ENCODE assay signal across 10 mouse cellular contexts in genomic region chr12:112823221-112823620, GRCm38 (mm10). TPM values are rescaled to one million over a fixed set of nuclear protein-coding genes. Genes with fewer than 3 reads are reported as not detected.
A peak's percentile ranks its signal among the peaks of the same experiment; 100 is the strongest.
DNase-seq lines count a peak whose midpoint lies in the region; ATAC-seq and TF ChIP-seq lines count a peak whose summit lies in the region.
"Had no signal": no experiment of that assay in that cellular context is flagged by ENCODE, and none has a peak within 500 bp of the region (broad histone marks: within the 10 kb centered on the region; RNA-seq: fewer than 3 reads in every experiment).

No protein-coding gene starts in this region.

- 75% methylated on average over 4 of the region's 4 CpGs for WGBS in limb, embryonic 13.5 days
- WGBS in limb, embryonic 10.5 days, result 84% methylated on average over 4 of the region's 4 CpGs
- 83% methylated on average over 4 of the region's 4 CpGs for WGBS in embryonic facial prominence, embryonic 13.5 days
- WGBS in liver, postnatal 0 days (ENCODE audit: insufficient replicate concordance), result 41% methylated on average over 4 of the region's 4 CpGs
- WGBS in hindbrain, embryonic 10.5 days, result 87% methylated on average over 4 of the region's 4 CpGs

- no peak overlapping the region for H3K27ac ChIP-seq in limb, embryonic 13.5 days
- no peak overlapping the region for H3K27ac ChIP-seq in limb, embryonic 10.5 days
- peak overlapping the region; percentile 16; the same call in 1 of the 2 replicates for H3K27ac ChIP-seq in embryonic facial prominence, embryonic 13.5 days
- peak overlapping the region; percentile 44; the same call in 1 of the 2 replicates for H3K27ac ChIP-seq in liver, postnatal 0 days (ENCODE audit: low read depth)
- H3K27ac ChIP-seq in hindbrain, embryonic 10.5 days, result no peak overlapping the region
- H3K27ac ChIP-seq: neural tube, embryonic 13.5 days had no signal

- no peak overlapping the region for H3K4me2 ChIP-seq in limb, embryonic 13.5 days (replicated peaks)
- peak overlapping the region; percentile 14; the same call in 1 of the 2 replicates for H3K4me2 ChIP-seq in embryonic facial prominence, embryonic 13.5 days
- H3K4me2 ChIP-seq in liver, postnatal 0 days (ENCODE audit: low read depth, low read length), result peak overlapping the region; percentile 22; the same call in 1 of the 2 replicates
- H3K4me2 ChIP-seq: neural tube, embryonic 13.5 days had no signal

- H3K36me3 ChIP-seq in limb, embryonic 13.5 days, result peaks cover 79% of the 10 kb centered on the region
- H3K36me3 ChIP-seq in limb, embryonic 10.5 days, result peaks cover 97% of the 10 kb centered on the region
- peaks cover 81% of the 10 kb centered on the region for H3K36me3 ChIP-seq in embryonic facial prominence, embryonic 13.5 days
- H3K36me3 ChIP-seq in liver, postnatal 0 days (replicated peaks; ENCODE audit: insufficient read depth, low read length), result peaks cover 74% of the 10 kb centered on the region
- H3K36me3 ChIP-seq in hindbrain, embryonic 10.5 days, result peaks cover 96% of the 10 kb centered on the region

- no peak for DNase-seq in limb, embryonic 10.5 days (ENCODE audit: low spot score)
- DNase-seq in liver, postnatal 0 days, result no peak
- peak; percentile 74 for DNase-seq in thymus, postnatal 0 days (ENCODE audit: low spot score)
- no peak for DNase-seq in left cerebral cortex, adult 9 months (ENCODE audit: low spot score in 2 of 2)
- DNase-seq in hindbrain, embryonic 10.5 days (ENCODE audit: low spot score), result no peak
- DNase-seq: cerebellum, adult 9-11 months; left cerebral cortex, postnatal 4 days had no signal

- H3K9ac ChIP-seq in limb, embryonic 13.5 days, result 0 out of 2 replicates have a peak overlapping the region, but pooled peaks have one; percentile 43
- H3K9ac ChIP-seq in embryonic facial prominence, embryonic 13.5 days, result peak overlapping the region; percentile 55
- H3K9ac ChIP-seq in liver, postnatal 0 days (replicated peaks), result peak overlapping the region; percentile 46

- H3K9me3 ChIP-seq in limb, embryonic 13.5 days, result no peaks in the 10 kb centered on the region
- H3K9me3 ChIP-seq in limb, embryonic 10.5 days (replicated peaks), result no peaks in the 10 kb centered on the region
- H3K9me3 ChIP-seq in embryonic facial prominence, embryonic 13.5 days, result no peaks in the 10 kb centered on the region
- no peaks in the 10 kb centered on the region for H3K9me3 ChIP-seq in liver, postnatal 0 days (ENCODE audit: low read length)
- no peaks in the 10 kb centered on the region for H3K9me3 ChIP-seq in hindbrain, embryonic 10.5 days
- H3K9me3 ChIP-seq: neural tube, embryonic 13.5 days had no signal

- no peak for TF ChIP-seq EP300 in liver, postnatal 0 days (IDR thresholded peaks at IDR 0.05; ENCODE audit: low read depth)

- no peak for TF ChIP-seq CTCF in liver, postnatal 0 days (IDR thresholded peaks at IDR 0.05; ENCODE audit: low read depth)

- H3K27me3 ChIP-seq in limb, embryonic 13.5 days, result no peaks in the 10 kb centered on the region
- no peaks in the 10 kb centered on the region for H3K27me3 ChIP-seq in limb, embryonic 10.5 days (ENCODE audit: low read depth, poor library complexity, severe bottlenecking)
- H3K27me3 ChIP-seq in embryonic facial prominence, embryonic 13.5 days, result no peaks in the 10 kb centered on the region
- no peaks in the 10 kb centered on the region for H3K27me3 ChIP-seq in liver, postnatal 0 days (ENCODE audit: insufficient read depth, low read length)
- no peaks in the 10 kb centered on the region for H3K27me3 ChIP-seq in hindbrain, embryonic 10.5 days (ENCODE audit: insufficient read depth, poor library complexity, severe bottlenecking)
- H3K27me3 ChIP-seq: neural tube, embryonic 13.5 days had no signal

- no peak overlapping the region for H3K4me3 ChIP-seq in limb, embryonic 13.5 days
- H3K4me3 ChIP-seq in limb, embryonic 10.5 days, result no peak overlapping the region
- H3K4me3 ChIP-seq in embryonic facial prominence, embryonic 13.5 days, result no peak overlapping the region
- H3K4me3 ChIP-seq in liver, postnatal 0 days (ENCODE audit: low read depth, low read length), result no peak overlapping the region
- H3K4me3 ChIP-seq in hindbrain, embryonic 10.5 days, result no peak overlapping the region
- H3K4me3 ChIP-seq: neural tube, embryonic 13.5 days had no signal

- ATAC-seq in limb, embryonic 13.5 days (ENCODE audit: low FRiP score, low read depth), result no peak
- ATAC-seq in embryonic facial prominence, embryonic 13.5 days (ENCODE audit: insufficient number of reproducible peaks, insufficient read depth, low FRiP score, low TSS enrichment, low read depth), result no peak
- no peak for ATAC-seq in liver, postnatal 0 days

- peaks cover 46% of the 10 kb centered on the region for H3K4me1 ChIP-seq in limb, embryonic 13.5 days
- H3K4me1 ChIP-seq in limb, embryonic 10.5 days, result peaks cover 28% of the 10 kb centered on the region
- peaks cover 61% of the 10 kb centered on the region for H3K4me1 ChIP-seq in embryonic facial prominence, embryonic 13.5 days
- H3K4me1 ChIP-seq in liver, postnatal 0 days (ENCODE audit: insufficient read depth), result peaks cover 49% of the 10 kb centered on the region
- H3K4me1 ChIP-seq in hindbrain, embryonic 10.5 days (replicated peaks), result peaks cover 47% of the 10 kb centered on the region

RNA-seq across cellular contexts. Expression of gene Cdca4, which starts 6.0 kb away (rescaled TPM):
- 132 and 134 TPM in 2 replicates for polyA plus RNA-seq in limb, embryonic 13.5 days (2015; fragmentation: Nextera tagmentation; extraction: Ambion mirVana)
- polyA plus RNA-seq in limb, embryonic 10.5 days (2016; fragmentation: Nextera tagmentation; extraction: Ambion mirVana), result 204 and 206 TPM in 2 replicates
- 139 and 147 TPM in 2 replicates for polyA plus RNA-seq in embryonic facial prominence, embryonic 13.5 days (2015; fragmentation: Nextera tagmentation; extraction: Ambion mirVana)
- polyA plus RNA-seq in liver, postnatal 0 days (2015; fragmentation: Nextera tagmentation; extraction: Ambion mirVana), result 29.8 and 30.4 TPM in 2 replicates
- polyA plus RNA-seq in thymus, postnatal 0 days (2015; fragmentation: Nextera tagmentation; extraction: Ambion mirVana), result 147 and 151 TPM in 2 replicates
- 176 and 179 TPM in 2 replicates for polyA plus RNA-seq in hindbrain, embryonic 10.5 days (2016; fragmentation: Nextera tagmentation; extraction: Ambion mirVana)

RNA-seq across cellular contexts. Expression of gene Clba1, which starts 14.5 kb away (rescaled TPM):
- polyA plus RNA-seq in limb, embryonic 13.5 days (2015; fragmentation: Nextera tagmentation; extraction: Ambion mirVana), result 7.9 and 8.8 TPM in 2 replicates
- polyA plus RNA-seq in limb, embryonic 10.5 days (2016; fragmentation: Nextera tagmentation; extraction: Ambion mirVana), result 7.9 and 8.4 TPM in 2 replicates
- polyA plus RNA-seq in embryonic facial prominence, embryonic 13.5 days (2015; fragmentation: Nextera tagmentation; extraction: Ambion mirVana), result 8.3 and 9.8 TPM in 2 replicates
- 0.69 TPM in 2 replicates for polyA plus RNA-seq in liver, postnatal 0 days (2015; fragmentation: Nextera tagmentation; extraction: Ambion mirVana)
- polyA plus RNA-seq in thymus, postnatal 0 days (2015; fragmentation: Nextera tagmentation; extraction: Ambion mirVana), result 4.8 and 4.9 TPM in 2 replicates
- polyA plus RNA-seq in hindbrain, embryonic 10.5 days (2016; fragmentation: Nextera tagmentation; extraction: Ambion mirVana), result 15.5 and 17.2 TPM in 2 replicates

RNA-seq across cellular contexts. Expression of gene Ahnak2, which starts 20.8 kb away (rescaled TPM):
- 0.61 and 0.64 TPM in 2 replicates for polyA plus RNA-seq in limb, embryonic 13.5 days (2015; fragmentation: Nextera tagmentation; extraction: Ambion mirVana)
- 0.15 and 0.18 TPM in 2 replicates for polyA plus RNA-seq in limb, embryonic 10.5 days (2016; fragmentation: Nextera tagmentation; extraction: Ambion mirVana)
- 0.95 and 1.2 TPM in 2 replicates for polyA plus RNA-seq in embryonic facial prominence, embryonic 13.5 days (2015; fragmentation: Nextera tagmentation; extraction: Ambion mirVana)
- 0.22 and 0.36 TPM in 2 replicates for polyA plus RNA-seq in liver, postnatal 0 days (2015; fragmentation: Nextera tagmentation; extraction: Ambion mirVana)
- polyA plus RNA-seq in thymus, postnatal 0 days (2015; fragmentation: Nextera tagmentation; extraction: Ambion mirVana), result 1.0 and 1.2 TPM in 2 replicates
- 0.16 and 0.37 TPM in 2 replicates for polyA plus RNA-seq in hindbrain, embryonic 10.5 days (2016; fragmentation: Nextera tagmentation; extraction: Ambion mirVana)

RNA-seq across cellular contexts. Expression of gene Gpr132, which starts 44.8 kb away (rescaled TPM):
- 0.11 and 0.13 TPM in 2 replicates for polyA plus RNA-seq in limb, embryonic 13.5 days (2015; fragmentation: Nextera tagmentation; extraction: Ambion mirVana)
- 0.11 TPM in 1 of 2 replicates, not detected in the other for polyA plus RNA-seq in limb, embryonic 10.5 days (2016; fragmentation: Nextera tagmentation; extraction: Ambion mirVana)
- polyA plus RNA-seq in embryonic facial prominence, embryonic 13.5 days (2015; fragmentation: Nextera tagmentation; extraction: Ambion mirVana), result 0.17 TPM in 1 of 2 replicates, not detected in the other
- 0.26 and 0.34 TPM in 2 replicates for polyA plus RNA-seq in liver, postnatal 0 days (2015; fragmentation: Nextera tagmentation; extraction: Ambion mirVana)
- polyA plus RNA-seq in thymus, postnatal 0 days (2015; fragmentation: Nextera tagmentation; extraction: Ambion mirVana), result 26.6 and 28.5 TPM in 2 replicates
- polyA plus RNA-seq in hindbrain, embryonic 10.5 days (2016; fragmentation: Nextera tagmentation; extraction: Ambion mirVana), result 0.06 and 0.08 TPM in 2 replicates
- polyA plus RNA-seq: neural tube, embryonic 13.5 days had no signal

Comparison
In these comparisons a context has a peak if more than half of its experiments do, and no peak if none do; other contexts are left out.
1. H3K27ac ChIP-seq: peak in embryonic facial prominence, embryonic 13.5 days (single experiment) and liver, postnatal 0 days (single experiment); none in limb, embryonic 13.5 days (single experiment), limb, embryonic 10.5 days (single experiment) and hindbrain, embryonic 10.5 days (single experiment).
2. Peak in every context shown above with its lines, with median percentiles within 50 percentile points of each other: H3K9ac ChIP-seq.